Mouse (Mus musculus) G1E (cell line): ENCODE results near the gene Cpe.

Experiments used
- CTCF ChIP-seq: IDR thresholded peaks from 2 replicates; pipeline ENCODE4 v1.5.1; 2012; ENCODE audit warnings: low read depth, low read length, inconsistent platforms, mixed read lengths
- GATA1 ChIP-seq: IDR thresholded peaks from 2 replicates; pipeline ENCODE4 v1.6.1; 2012; ENCODE audit warnings: borderline replicate concordance, low read length, inconsistent platforms, mixed read lengths
- GATA2 ChIP-seq: IDR thresholded peaks from 2 replicates; pipeline ENCODE4 v1.6.1; 2012; ENCODE audit warnings: low read depth, low read length, inconsistent platforms, borderline replicate concordance
- POLR2AphosphoS5 ChIP-seq: IDR thresholded peaks from 2 replicates; pipeline ENCODE4 v1.6.1; 2012; ENCODE audit warnings: low read depth, low read length, inconsistent platforms; ENCODE audit not compliant: insufficient replicate concordance
- TAL1 ChIP-seq: conservative IDR thresholded peaks from 2 replicates; pipeline ENCODE4 v1.6.1; 2012; ENCODE audit warnings: low read depth, low read length, inconsistent platforms, mixed read lengths

- TF ChIP-seq CTCF, result no peak
- TF ChIP-seq TAL1, result no peak
- TF ChIP-seq GATA1, result no peak
- no peak for TF ChIP-seq POLR2AphosphoS5
- no peak for TF ChIP-seq GATA2
Measured at GRCm38 (mm10) chr8:64707481-64707880, 14.6 kb upstream of the Cpe start.
